Mouse (Mus musculus): ENCODE results near the gene Cebpb.

The Cebpb gene

DNA sequence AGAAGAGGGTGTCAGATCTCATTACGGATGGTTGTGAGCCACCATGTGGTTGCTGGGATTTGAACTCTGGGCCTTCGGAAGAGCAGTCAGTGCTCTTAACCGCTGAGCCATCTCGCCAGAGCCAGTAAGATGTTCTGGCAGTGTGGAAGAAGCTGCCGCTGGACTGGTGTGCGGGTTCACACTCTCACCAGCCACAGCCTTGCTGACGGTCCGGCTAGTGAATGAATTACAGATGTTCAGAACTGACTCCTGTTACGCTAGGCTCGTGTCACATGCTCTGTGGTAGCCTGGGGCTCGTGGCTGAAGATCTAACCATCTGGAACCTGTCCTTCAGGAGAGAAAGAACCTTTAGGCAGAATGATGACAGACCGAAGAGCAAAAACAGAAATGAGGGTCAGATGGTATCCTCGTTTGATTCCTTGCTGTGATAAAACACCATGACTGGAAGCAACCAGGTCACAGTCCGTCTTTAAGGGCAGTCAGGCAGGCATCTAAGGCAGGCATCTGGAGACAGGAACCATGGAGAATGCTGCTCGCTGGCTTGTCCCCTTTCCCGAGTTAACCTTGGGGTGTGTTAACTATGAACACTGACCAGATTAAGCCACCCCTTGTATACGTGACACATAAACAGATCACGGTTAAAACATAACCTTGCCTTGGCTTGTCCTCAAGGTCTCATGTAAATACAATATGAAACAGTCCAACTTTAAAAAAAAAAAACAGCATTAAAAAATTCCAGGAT lies 22.6 kb upstream of the Cebpb start:
- DNase-seq (ENCODE audit: low read depth, low spot score): no peak

DNA sequence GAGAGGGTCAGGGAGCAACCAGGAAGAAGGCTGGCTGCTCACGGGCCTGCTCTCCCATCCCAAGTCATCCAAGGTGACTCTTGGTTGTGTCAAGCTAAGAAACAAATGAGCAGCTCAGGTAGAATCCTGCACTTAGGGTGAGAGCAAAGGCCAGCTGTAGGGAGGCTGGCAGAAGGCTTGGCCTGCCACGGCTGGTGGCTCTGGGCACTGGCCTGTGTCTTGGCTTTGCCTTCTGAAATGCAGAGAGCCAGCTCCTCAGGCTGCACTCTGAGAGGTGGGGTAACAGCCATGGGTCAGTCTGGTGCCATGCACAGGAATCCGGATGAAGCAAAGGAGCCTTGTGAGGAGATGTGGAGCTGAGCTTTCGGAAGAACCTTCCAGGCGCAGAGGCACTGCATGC lies 20.3 kb upstream of the Cebpb start:
- no peak for DNase-seq (ENCODE audit: low read depth, low spot score)

DNA sequence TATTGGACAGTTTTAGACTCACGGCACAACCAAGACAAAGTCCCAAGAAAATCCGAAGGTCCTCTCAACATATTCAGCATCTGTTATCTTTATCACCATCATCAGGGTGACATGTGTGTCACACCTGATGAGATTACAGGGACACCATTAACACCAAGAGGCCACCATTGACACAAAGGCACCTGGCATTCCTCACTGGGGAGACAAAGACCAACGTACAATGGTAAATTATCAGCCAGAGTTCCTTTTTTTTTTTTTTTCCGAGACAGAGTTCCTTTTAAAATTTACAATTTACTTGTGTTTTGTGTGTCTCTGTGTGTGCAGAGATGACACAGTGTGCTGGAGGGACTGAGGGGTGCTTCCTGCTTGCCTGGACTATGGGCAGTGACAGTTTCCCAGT lies 19.3 kb upstream of the Cebpb start:
- no peak for DNase-seq (ENCODE audit: low read depth, low spot score)

DNA sequence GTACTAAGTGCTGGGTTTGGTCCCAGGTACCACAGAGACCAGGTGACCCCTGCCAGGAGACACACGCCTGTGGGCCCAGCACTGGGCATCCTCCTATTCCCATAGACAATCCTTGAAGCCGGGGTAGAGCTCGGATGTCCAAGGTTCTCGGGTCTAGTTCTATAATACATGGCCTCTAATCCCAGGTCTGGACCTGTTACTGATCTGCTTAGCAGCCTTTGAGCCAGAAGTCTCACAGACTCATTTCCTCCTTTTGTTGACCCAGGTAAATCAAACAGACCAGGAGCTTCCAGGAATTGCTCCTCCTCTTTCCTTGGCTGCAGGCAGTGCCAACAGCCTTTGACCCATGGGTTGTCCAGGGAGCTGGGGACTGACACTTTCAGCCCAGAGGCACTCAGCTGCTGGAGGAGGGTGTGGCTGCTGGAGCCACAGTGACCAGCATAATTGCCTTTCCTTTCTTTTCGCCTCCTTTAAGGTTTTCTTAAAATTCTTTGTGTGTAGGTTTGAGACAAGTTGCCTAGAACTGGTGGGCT lies 17.5 kb upstream of the Cebpb start:
- DNase-seq (ENCODE audit: low read depth, low spot score): no peak

DNA sequence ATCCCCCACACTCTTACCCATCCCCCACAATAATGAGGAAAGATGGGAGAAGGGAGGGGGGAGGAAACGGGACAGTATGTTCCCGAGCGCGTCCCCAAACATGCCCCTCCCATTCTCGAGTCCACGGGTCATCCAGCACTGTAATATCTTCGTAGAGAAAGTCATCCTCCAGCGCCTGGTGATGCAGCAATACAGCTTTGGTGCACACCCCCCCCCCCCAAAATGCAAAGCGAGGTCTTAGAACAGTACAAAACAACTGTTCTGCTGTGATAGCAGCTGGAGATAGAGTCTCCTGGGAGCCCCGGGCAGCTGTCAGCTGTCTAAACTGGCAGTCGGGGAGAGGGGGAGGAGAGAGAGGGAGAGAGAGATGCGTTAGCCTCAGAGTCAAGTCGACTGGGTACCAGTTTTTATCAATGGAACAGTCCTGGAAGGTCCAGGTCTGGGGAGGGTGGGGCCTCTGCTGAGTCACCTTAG lies 16.5 kb upstream of the Cebpb start:
- DNase-seq (ENCODE audit: low read depth, low spot score): no peak

DNA sequence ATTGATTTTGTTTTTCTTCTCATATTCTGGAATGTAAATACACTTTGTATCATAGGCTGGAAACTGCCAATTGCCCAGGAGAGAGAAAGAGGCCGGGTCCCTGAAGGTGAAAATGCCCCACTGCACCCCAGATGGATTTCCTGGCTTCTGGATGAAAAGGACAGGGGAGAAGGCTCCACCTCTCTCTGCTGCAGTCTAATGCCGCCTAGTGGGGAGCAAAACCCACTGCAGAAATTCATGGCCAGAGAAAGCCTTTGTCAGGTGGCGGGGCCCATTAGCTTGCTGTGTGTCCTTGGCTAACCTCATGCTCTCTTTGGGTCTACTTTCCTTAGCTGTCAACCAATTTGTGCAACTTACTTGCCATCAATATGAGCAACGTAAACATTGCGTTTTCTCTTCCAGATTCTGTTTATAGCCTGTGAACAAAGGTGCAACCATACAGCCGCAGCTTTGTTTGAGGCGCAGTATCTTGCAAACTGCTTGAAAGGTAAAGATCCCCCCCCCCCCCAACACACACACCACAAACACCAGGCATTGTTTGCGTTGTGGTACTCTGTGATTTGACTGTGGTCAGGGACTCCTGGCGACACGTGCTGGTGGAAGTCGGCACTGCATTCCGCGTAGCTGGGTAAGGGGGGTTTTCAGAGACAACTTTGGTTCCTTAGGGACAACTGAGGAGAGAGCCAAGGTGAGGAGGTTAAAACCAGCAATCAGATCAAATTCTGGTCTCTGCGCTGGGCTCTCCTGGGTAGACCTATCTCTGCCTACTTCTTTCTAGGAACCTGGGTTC lies 13.4 kb upstream of the Cebpb start:
- DNase-seq (ENCODE audit: low read depth, low spot score): peak; percentile 48

DNA sequence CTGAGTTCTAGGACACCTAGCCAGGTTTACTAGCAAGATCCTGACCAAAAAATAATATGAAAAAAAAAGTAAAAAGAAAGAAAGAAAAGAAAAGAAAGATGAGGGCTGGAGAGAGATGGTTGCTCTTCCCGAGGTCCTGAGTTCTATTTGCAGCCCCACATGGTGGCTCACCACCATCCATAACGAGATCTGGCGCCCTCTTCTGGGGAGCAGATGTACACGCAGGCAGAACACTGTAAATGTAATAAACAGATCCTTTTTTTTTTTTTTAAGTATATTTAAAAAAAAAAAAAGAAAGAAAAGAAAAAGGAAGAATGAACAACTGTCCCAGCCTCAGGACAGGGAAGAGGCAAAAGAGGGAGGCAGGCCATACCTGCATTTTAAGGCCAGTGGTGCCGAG lies 10.1 kb upstream of the Cebpb start:
- DNase-seq (ENCODE audit: low read depth, low spot score): peak; percentile 53

DNA sequence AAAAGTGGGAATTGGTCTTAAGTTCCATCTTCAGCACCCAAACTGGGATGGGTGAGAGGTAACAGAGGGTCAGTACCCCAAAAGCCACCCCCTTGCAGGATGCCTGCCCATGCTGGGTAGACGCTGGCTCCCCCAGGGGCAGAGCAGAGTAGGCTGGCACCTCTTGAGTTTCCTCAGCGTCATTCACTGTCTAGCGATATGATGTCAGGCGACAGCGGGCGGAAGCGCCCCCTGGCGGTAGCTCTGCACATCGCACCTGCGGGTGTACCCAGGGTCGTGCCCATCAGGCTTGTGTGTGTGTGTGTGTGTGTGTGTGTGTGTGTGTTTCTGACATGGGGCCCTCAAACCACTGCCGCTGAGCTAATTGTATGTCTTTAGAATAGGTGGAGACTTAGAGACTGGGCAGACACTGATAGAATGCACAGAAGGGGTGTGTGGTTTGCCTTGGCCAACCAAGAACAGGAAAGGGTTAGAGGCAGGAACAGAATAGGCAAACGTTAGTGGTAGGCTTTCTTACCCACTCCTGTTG lies 8.7 kb upstream of the Cebpb start:
- peak; percentile 91 for DNase-seq (ENCODE audit: low read depth, low spot score)

DNA sequence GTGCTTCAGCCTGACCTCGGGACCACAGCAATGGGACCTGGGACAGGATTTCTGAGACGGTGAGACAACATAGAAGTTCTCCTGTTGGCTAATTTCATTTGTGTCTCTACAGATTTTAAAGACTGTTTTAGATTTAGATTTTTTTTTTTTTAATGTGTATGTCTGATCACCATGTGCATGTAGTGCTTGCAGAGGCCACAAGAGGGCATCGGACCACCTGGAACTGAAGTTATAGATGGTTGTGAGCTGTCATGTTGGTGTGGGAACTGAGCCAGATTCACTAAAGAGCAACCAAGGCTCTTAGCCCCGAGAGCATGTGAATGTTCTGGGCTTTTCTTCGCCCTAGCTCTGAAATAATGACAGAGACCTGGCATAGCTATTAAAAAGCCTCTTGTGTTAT lies 8.1 kb upstream of the Cebpb start:
- DNase-seq (ENCODE audit: low read depth, low spot score): peak; percentile 83

DNA sequence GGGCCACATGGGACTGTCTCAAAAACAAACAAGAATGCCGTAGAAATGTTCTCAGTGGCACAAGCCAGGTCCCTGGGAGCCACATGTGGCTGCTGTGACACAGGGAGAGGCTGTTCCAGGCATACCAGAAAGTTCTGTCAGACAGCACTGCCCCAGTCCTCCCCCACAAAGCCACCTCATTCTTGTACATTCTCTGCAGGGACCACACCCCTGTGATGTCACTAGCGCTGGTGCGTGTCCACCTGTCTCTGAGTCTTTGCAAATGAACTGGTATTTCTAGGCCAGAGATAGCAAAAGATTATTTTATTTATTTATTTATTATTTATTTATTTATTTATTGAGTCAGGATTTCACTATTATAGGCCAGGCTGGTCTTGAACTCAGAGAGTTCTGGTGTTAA lies 5.0 kb upstream of the Cebpb start:
- DNase-seq (ENCODE audit: low read depth, low spot score): no peak

DNA sequence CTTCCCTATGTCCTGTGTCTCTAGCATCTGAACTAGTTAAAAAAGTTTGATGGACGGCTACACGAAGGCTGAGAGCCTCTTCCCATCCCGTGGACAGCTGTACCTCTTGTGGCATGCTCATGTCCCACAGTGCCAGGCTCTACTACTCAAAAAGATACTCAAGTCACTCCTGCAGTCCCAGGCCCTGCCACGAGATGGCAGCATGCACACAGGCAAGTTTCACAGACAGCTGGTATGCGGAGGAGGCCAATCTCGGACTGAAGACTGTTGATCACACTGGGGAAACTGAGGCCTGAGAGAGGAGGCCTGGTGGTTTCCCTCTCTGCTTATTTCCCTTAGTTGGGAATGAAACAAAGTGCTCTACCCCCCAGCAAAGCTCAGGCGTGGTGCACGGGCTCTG lies 3.6 kb upstream of the Cebpb start:
- DNase-seq (ENCODE audit: low read depth, low spot score): peak; percentile 89

DNA sequence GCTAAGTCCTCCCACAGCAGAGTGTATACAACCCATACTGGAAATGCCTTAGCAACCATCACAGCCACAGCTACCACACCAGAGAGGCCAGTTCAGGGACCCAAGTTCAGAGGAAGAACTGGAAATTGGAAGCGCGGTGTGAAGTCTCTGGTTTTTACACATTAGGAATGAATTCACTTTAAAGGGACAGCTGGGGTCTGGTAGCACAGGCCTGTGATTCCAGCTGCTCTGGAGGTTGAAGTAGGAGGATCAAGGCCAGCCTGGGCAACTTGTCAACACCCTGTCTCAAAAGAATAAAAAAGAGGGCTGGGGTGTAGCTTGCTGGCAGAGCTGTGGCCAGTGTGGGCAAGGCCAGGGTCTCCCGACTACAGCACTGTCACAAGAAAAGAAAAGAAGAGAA lies 2.9 kb upstream of the Cebpb start:
- DNase-seq (ENCODE audit: low read depth, low spot score): no peak

DNA sequence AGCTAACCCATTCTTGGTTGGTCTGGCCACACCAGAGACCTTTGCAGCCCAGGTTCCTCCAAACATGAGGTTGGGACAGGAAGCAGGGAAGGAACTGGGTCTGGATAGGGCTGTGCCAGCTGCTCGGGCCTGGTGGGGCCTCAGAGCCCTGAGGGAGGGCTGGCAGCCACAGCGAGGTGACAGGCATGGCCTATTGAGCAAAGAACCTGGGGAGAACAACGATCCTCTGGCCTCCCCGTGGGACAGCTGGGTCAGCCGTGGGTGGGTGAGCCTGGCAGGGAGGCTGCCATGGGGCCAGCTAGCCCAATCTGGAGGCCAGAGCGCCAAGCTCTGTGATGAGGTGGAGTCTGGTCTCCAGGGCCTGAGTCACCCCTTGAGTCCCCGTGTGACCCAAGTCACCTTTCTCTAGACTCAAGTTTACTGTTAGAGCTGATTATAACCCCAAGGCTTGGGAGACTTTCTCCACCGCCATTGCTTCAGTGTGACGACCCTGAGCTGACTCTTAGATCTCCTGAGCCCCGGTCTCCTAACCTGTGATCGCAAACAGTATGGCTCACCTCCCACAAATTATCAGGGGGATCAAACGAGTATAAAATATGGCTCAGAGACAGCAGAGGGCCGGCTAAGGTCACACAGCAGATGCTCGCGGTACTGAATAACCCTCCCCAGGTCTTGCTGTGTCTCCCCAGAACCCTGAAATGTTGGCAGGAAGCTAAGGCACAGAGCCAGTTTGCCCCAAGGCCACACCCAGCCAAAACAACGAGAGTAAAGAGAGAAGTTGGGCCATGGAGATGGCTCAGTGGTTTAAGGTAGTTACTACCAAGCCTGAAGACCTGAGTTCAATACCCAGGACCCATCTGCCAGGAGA lies 2.1 kb upstream of the Cebpb start:
- DNase-seq (ENCODE audit: low read depth, low spot score): no peak

DNA sequence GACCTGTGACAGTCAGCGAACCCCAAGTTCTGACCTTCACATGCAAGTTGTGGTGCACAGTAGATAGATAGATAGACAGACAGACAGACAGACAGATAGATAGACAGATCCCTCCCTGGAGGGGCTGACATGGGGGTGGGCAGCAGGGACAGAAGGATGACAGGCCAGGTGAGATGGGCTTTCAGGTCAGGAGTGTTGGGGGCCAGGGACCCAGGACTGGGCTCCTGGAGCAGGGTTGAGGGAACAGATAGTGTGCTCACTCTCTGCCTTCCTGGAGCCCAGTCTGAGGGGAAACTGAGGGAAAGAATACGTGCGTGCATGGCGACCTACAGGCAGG lies 1.5 kb upstream of the Cebpb start:
- DNase-seq (ENCODE audit: low read depth, low spot score): no peak

DNA sequence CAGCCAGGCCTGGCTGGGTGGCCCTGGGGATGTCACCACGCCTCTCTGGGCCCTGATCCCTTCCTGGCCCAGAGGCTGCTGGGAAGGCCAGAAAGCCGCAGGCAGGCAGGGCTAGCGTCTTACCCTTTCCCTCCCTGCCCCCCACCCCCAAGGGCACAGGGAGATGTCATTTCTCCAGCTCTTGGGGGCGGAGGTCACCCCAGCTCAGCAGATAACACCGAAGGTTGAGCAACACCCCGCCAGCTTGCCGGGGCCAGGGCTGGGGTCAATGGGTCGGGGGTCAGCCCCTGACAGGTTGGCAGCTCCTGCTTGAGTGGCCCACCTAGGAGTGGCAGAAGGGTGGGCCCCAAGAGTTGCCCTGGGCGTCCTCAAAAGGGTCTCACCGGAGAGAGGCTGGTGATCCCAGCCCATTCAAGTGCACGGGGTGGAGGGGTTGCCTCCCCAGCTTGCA lies 1.0 kb upstream of the Cebpb start:
- DNase-seq (ENCODE audit: low read depth, low spot score): no peak

DNA sequence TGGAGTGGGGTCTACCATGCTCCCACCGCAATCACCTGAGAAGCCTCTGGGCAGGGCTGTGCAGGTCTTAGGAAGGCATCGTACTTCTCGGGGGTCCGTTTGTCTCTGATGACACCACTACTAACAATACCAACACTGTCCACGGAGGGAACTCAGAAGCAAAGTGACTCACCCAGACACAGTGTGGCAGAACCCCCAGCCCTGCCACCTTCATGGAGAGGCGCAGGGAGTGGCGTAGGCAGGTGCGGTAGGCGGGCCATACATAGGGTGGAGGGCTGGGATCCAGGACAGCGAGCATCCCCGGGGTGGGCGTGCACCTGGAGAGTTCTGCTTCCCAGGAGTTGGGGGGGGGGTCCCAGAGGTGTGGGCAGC lies 603 bp upstream of the Cebpb start:
- peak; percentile 43 for DNase-seq (ENCODE audit: low read depth, low spot score)

DNA sequence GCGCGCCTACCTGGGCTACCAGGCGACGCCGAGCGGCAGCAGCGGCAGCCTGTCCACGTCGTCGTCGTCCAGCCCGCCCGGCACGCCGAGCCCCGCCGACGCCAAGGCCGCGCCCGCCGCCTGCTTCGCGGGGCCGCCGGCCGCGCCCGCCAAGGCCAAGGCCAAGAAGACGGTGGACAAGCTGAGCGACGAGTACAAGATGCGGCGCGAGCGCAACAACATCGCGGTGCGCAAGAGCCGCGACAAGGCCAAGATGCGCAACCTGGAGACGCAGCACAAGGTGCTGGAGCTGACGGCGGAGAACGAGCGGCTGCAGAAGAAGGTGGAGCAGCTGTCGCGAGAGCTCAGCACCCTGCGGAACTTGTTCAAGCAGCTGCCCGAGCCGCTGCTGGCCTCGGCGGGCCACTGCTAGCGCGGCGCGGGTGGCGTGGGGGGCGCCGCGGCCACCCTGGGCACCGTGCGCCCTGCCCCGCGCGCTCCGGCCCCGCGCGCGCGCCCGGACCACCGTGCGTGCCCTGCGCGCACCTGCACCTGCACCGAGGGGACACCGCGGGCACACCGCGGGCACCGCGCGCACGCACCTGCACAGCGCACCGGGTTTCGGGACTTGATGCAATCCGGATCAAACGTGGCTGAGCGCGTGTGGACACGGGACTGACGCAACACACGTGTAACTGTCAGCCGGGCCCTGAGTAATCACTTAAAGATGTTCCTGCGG lies 945 bp downstream of the Cebpb start, which contains the start of gene Tmem189:
TSS of gene Tmem189 (minus strand) at position 322 of the 718 bp plus-strand sequence.
- DNase-seq (ENCODE audit: low read depth, low spot score): peak; percentile 85

DNA sequence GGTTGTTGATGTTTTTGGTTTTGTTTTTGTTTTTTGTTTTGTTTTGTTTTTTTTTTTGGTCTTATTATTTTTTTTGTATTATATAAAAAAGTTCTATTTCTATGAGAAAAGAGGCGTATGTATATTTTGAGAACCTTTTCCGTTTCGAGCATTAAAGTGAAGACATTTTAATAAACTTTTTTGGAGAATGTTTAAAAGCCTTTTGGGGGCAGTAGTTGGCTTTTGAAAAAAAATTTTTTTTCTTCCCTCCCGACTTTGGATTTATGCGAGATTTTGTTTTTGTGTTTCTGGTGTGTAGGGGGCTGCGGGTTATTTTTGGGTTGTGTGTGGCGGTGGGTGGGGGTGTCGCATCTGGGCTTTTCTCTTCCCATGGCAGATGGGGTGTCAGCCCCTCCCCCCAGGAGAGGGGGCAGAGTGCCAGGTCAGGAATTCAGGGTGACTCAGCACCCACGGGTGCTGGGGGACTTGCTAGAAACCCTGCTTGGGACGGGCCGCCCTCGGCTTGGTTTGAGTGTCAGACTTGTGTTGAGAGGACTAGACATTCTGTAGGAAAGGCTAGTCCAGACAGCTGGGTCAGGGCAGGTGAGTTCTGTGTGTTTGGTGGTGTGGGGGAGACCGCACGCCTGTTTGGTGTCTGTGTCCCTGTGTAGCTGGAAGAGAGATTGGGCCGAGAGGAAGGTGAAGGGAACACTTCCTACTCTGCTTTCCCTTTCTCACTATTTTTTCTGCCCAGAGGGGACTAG lies 1.7 kb downstream of the Cebpb start:
- no peak for DNase-seq (ENCODE audit: low read depth, low spot score)

DNA sequence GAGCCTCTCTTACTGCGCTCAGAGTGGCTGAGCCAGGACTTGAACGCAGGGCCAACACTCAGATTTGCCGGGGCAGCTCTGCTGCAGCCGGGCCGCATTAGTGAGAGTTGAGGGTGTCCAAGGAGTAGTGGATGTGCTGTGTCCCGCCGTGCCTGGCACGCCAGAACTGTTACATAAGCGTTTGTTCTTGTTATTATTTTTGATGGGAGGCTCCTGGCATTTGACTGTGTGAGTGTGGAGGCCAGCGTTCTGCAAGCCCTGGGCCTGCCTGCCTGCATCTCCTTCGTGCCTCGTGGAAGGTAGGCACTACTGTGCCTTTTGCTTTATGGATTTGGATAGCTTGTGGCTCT lies 2.2 kb downstream of the Cebpb start:
- no peak for DNase-seq (ENCODE audit: low read depth, low spot score)

DNA sequence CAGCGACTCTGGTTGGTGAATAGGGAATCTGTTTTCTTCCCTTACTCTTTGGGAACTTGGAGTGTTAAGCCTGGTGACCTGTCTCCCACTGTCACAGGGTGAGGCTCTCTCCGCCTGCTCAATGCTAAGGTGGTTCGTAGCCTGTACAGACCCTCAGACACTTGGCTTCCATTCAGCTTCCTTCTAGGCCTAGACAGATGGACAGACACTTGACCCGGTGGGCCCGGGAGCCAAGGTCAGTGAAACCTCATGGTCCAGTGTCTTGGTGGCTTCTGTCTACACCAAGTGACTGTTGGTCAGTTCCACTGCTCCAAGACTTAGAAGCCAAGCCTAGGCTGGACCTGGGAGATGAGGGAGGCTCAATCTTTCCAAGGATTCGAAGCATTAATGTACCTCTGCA lies 2.7 kb downstream of the Cebpb start:
- no peak for DNase-seq (ENCODE audit: low read depth, low spot score)
